Mouse (Mus musculus) layer of hippocampus, adult 9-10 months (tissue): Measurements from ENCODE around the gene Rangap1.
"Not testable (repeated sequence)": the region's sequence is repeated elsewhere in the genome, so short reads cannot be mapped to it uniquely, and the experiment has no call there.

Experiments
- DNase-seq: peaks from one replicate; pipeline ENCODE4 v3.0.0; 2022; ENCODE audit warnings: low spot score

Gene Rangap1

DNA sequence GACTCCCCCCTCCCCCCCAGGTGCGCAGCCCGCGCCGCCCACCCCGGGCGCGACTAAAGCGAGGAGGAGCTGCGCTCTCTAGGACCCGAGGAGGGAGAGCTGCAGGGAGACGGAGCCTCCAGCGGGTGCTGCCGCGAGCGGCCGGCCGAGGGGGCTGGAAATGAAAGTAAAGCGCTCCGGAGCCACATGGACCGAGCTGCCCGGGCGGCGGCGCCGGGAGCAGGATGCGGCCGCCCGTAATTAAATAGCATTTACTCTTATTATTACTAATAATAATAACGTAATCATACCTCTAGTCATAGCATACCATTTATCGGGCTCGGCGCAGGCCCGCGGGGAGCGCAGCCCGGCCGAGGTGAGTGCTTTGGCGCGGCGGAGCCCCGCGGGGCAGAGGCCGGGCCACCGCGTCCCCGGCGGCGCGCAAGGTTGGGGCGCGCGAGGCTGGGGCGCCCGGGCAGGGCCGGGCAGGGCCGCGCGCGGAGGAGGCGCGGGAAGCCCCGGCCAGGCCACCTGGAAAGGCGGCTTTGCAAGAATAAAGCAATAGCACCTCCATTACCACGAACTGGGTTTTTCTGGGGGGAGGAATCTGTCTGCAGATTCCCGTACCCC is at the start of gene Rangap1, which contains the start of gene Zc3h7b:
Gene Rangap1 (minus strand): TSS at position 539 of the 609 bp plus-strand sequence.
Gene Zc3h7b (plus strand): TSS at position 66 of the 609 bp plus-strand sequence.
- DNase-seq = peak; percentile 35

DNA sequence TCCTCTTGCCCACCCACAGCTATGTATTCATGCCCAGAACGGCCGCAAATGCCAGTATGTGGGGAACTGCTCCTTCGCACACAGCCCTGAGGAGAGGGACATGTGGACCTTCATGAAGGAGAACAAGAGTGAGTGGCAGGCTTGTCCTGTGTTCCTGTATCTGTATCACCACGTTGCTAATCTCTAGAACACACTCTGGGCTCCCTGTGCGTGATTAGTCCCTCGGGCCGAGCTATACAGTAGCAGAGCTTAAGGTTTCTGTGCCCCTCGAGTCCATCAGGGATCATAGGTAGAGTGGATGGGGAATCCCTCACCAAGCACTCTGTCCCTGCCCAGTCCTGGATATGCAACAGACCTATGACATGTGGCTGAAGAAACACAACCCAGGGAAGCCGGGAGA is 47.1 kb upstream of the Rangap1 start:
- no peak for DNase-seq

DNA sequence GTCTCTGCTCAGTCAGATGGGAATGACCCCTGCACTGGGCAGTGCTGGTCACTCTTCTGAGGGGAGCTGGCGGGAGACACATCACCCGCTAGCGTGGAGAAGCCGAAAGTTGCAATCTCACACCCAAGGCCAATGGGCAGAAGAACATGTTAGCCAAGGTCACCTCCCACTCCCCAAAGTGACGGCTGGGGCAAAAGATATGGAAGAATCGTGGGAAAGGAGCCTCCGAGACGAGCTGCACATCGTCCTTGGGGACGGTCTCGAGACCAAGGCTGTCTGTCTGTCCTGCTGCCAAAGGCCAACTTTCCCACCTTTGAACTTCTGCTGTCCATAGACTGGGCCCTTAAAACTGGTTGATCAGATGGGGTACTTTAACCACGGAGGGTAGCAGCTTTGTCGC is 42.2 kb upstream of the Rangap1 start:
- DNase-seq = no peak

DNA sequence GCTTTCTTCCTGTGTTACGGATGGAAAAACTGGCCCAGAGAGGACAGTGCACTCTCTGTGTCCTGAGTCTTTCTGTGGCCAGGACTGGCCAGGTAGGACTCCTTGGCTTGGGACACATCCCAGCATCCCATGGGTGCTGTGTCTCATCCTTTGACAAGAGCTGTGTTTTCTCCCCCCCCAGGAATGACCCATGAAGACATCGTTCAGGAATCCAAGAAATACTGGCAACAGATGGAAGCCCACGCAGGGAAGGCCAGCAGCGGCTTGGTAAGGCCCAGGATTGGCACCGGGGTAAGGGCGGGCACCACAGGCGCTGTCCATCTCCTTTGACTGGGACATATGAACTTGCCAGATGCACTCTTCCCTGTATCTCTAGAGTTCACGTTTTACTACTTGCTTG is 40.4 kb upstream of the Rangap1 start:
- DNase-seq = no peak

DNA sequence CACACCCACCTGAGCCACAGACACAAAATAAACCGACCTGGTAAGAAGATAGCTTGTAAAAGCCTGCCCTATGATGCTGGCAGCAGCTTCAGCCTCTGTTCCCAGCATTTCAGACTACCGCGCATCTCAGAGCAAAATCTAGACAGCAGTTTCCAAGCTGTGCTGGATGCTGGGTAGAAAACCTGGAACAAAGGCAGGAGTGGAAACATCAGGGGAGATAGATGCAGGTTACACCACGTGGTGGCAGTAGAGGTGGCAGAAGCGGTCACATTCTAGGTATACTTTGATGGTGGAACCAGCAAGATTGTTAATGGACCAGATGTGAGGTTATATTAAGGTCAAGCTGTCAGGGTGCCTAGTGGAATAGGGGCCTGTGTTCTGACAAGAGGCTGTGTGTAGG is 39.4 kb upstream of the Rangap1 start:
- no peak for DNase-seq

DNA sequence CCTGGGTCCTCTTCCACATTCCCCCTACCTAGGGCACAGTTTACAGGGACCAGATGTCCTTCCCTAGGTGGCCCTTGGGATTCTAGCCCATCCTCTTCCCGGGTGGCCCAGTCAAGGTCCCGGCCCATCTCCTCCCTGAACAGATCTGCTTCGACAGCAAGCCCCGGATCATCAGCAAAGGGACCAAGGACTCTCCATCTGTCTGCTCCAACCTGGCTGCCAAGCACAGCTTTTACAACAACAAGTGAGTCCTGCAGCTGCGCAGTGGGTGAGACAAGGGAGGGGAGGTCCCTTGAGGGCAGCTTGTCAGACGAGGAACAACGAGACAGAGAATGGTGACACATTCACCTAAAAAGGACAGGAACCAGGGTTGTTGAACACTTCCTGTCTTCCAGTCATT is 36.5 kb upstream of the Rangap1 start:
- DNase-seq = no peak

DNA sequence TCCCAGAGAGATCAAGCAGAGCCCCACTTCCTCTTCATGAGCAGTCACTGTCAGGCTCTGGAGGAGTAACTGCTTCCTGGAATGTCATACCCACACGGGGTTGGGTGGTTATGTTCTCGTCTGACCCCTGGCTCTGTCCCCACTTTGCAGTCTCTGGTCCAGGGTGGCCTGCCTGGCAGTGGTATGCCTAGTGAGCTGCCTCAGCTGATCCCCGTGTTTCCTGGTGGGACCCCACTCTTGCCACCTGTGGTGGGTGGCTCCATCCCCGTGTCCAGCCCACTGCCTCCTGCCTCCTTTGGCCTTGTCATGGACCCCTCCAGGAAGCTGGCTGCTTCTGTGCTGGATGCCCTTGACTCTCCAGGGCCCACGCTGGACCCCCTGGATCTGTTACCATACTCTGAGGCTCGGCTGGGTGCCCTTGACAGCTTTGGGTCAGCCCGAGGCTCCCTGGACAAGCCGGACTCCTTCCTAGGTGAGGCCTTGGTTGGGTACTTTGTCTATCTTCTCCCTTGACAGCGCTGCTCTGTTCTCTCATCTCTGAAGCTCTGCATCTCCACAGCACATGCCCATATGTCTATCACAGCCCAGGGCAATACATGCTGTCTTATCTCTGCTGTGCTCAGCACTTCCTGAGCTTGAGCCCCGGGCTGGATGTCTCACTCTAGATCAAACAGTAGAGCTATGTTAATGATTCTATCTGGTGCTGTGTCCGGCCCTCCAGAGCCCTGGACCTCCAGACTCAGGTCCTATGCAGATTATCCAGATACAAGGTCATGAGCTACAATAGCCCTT is 31.5 kb upstream of the Rangap1 start:
- no peak for DNase-seq

DNA sequence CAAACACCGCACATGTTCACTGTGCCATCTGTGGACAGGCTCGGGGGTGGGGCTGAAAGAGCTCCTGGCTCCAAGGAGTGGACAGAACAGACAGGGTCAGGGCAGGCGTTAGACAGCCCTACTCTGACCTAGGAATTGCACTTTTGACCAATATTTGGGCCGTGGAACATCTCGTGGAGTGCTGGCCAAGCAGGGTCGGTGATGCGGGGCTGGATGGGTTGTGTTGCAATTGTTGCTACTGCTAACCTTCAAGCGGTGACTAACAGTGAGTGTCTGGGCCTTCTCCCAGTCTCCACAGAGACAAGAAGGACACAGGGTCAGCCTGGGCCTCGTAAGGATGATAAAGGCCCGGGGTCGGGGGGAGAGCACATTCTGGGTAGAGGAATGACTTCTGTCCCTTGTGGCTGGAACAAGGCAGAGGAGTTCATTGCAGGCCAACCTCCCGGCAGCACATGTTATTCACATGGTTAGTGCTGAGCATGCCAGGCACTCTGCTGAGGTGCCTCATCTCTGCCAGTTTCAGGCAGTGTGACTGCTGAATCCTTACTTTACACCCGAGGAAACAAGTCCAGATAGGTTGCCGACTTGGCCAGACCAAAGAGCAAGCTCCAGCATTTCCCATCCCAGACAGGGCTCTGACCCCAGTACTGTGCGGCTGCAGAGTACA is 29.3 kb upstream of the Rangap1 start:
- no peak for DNase-seq

DNA sequence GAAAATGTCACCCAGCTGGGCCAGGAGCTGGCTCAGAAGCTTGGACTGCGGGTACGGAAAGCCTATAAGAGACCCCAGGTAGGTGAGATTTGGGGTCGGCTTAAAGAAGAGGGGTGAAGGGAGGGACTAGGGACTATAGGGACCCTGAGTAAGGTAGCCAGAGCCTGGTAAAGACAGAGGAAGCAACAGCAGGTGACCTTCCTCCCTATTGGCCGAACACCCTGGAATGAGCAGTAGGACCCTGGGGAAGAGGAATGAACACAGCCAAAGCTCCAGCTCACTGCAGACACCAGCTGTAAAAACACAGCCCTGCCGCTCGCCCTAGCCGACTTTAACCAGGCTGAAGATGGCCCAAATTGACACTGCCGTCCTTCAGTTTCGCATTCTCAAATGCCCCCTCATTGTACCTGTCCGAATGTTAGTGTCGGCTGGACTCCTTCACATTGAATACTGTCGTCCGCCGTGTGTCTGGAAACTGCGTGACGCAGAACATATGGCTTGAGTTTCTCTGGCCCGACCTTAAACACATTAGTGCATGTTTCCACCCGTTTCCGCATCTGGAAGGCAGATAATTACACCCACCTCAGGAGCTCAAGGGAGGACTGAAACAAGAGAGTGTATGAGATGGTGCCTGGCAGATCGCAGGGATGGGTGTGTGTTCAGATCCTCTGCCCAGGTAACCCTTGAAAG is 27.2 kb upstream of the Rangap1 start:
- DNase-seq = no peak

DNA sequence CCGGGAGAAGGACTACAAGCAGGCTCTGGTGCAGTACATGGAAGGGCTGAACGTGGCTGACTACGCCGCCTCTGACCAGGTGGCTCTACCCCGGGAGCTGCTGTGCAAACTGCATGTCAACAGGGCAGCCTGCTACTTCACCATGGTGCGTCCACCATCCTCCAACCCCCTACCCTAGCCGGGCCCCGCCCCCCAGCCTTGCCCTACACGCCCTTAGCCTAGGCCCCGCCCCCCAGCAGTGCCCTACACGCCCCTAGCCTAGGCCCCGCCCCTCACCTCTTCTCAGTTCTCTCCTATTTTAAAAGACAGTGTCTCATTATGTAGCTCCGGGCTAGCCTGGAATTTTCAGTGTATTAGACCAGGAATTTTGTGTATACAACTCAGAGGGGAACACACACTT is 23.7 kb upstream of the Rangap1 start:
- no peak for DNase-seq

DNA sequence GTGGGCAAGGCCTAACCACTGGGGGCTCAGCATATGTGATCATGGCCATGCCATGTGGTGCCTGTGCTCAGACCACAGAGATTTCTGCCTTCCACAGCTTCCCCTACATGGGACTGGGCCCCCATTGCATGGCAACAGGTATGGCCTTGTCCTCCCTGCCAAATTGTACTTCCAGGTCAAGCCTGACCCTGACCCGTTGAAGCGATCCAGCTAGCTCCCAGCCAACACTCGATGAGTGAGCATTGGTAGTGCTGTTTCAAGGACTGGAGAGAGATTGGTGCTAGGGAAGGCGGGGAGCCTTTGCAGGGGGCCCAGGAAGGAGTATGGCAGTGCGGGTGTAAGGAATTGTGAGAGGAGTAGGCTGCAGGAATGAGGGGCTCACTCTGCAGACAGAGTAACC is 21.1 kb upstream of the Rangap1 start:
- DNase-seq = no peak

DNA sequence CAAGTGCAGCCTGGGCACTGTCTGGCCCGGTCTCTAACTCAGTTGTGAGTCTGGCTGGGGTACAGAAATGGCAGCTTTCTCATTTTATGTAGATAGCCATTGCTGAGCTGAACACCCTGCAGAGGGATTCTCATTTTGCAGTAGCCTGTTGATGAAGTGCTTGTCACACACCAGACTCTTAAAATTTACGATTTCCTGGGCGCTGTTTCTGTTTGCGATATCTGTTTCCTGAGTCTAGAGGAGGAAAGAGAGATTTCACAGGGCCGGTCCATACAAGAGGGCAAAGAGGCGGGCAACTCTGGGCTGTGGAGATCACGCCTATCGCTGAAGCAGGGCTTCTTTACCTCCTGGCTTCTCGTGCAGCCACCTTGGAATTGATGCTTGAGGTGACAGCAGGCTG is 20.3 kb upstream of the Rangap1 start:
- DNase-seq = no peak

DNA sequence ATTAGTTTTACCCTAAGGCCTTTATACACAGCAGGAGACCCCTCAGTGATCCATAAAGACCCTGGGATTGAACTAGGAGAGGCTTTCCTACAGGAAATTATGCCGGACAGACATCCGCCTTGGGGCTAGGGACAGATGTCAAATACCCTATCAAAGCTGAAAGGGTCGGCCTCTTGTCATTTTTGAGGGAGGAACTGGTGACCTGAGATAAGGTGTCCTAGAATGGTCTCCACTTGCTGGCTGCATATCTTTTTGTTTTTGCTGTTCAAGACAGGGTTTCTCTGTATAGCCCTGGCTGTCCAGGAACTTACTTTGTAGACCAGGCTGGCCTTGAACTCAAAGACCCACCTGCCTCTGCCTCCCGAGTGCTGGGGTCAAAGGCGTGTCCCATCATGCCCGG is 19.2 kb upstream of the Rangap1 start:
- DNase-seq = no peak

DNA sequence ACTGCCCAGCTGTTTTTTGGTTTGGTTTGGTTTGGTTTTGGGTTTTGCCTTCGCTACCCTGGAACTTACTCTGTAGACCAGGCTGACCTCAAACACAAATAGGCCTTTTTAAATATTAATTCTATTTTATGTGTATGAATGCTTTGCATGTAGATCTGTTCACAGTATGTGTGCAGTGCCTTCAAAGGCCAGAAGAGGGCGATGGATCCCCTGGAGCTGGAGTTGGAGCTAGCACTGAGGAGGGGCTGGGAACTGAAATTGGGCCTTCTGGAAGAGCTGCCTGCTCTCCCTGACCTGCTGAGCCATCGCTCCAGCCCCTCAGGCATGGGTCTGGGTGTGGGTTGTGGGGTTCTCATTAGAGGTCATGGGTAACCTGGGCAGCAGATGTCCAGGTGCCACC is 16.6 kb upstream of the Rangap1 start:
- DNase-seq = no peak

DNA sequence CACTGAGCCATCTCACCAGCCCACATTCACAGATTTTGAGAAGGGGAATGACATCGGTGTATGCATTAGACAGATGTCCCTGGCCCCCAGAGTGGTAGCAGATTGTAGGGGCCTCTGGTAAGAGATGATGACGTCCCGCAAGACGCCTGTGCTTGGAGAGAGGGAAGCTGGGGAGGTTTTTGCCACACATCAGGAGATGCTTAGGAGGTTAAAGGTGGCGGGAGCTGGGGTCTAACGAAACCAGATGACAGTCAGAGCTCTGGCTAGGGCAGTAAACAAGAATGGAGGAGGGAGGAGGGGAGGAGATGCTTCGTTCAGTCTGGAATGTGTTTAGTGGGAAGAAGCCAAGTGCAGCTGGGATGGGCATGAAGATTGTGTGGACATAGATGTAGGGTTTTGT is 16.1 kb upstream of the Rangap1 start:
- DNase-seq = no peak

DNA sequence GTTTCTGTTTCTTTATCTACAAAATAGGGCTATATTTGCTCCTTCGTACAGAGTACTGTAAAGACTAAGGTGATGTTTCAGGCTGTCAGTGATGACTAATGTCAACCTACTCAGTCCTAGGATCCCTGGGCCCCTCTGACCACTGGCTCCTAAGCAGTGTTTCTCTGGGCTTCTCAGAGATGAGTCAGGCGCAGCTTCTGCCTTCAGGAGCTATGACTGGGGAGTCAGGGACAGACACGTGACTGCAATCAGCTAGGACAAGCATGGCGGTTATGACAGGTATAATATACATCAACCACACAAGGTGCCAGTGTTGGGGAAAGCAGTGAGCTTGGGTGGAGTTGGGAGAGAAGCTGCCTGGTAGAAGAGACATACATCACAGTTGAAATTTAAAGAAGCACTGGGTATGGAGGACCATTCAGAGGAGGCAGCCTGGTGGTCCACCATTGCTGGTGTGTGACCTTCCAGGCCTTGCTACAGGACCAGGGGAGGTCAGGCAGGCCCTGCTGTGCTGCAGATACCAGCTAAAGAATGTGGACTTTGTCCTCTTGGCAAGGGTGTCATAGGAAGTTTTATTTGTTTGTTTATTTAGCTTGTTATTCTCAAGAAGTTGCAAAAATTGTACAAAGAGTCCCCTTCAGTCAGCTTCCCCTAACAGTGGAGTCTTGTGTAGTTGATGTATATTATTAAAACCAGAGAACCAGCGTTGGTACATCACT is 15.2 kb upstream of the Rangap1 start:
- DNase-seq = no peak

DNA sequence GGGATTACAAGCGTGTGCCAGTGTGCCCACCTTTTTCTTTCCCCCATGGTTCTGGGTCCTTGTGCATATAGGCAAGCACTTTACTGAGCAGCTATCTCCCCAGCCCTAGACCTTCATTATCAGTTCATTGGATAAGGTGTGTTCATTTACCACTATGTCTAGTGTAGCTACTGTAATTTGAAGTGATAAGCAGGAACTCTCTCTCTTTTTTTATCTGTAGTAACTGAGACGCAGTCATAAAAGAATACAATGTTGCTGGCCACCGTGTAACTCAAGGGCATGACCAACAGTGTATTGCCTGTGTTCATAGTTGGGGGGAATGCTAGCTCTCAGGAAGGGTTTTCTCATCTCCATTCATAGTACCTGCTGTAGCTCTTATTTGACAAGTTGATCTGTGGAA is 14.2 kb upstream of the Rangap1 start:
- no peak for DNase-seq

DNA sequence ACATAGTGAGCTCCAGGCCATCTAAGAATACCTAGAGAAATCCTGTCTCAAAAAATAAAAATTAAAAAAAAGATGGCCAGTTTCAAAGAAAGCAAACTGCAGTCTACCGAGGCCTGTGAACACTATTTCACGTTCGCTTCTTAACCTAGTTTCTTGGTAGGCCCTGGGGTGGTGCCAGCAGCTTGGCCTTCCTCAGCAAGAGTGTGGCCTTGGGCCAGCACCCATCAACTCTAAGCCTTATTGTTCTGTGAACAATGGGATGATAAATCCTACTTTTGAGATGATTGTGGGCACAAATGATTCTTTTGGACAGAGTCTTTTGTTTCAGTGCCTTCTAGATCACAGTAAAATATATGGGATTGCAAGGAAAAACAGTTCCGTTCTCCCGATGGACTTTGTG is 13.4 kb upstream of the Rangap1 start:
- DNase-seq = no peak

DNA sequence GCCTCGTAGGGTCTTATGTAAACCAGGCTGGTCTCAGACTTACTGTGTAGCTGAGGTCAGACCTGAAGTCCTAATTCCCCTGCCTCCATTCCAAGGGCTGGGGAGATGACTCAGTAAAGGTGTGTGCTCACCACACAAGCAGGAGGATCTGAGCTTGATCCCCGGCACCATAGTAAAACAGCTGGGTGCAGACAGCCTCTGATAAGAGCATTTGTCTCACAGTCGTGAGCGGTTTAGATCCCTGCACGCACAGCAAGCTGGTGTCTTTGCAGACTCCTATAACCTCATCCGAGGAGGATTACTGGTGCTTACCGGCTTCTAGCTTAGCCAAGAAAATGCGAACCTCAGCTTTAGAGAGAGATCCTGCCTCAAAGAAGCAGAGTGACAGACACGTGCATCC is 8.3 kb upstream of the Rangap1 start:
- no peak for DNase-seq

DNA sequence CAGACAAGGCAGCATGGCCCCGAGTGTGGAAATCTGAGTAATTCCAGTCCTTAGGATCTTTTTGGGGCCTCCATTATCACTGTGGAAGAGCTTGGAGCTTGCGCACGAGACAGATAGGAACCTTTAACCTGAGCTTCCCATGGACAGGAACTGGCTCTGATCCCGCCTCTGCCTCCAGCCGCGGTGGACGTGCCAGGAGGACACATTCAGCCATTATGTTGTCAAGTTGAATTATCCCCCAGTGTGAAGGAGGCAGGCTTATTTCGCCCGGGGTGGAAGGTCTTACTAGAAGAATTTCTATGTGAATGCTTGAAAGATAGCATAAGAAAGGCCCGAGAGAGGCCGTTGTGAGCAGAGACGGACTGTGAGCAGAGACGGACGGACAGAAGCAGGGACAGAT is 4.4 kb upstream of the Rangap1 start:
- DNase-seq = no peak

DNA sequence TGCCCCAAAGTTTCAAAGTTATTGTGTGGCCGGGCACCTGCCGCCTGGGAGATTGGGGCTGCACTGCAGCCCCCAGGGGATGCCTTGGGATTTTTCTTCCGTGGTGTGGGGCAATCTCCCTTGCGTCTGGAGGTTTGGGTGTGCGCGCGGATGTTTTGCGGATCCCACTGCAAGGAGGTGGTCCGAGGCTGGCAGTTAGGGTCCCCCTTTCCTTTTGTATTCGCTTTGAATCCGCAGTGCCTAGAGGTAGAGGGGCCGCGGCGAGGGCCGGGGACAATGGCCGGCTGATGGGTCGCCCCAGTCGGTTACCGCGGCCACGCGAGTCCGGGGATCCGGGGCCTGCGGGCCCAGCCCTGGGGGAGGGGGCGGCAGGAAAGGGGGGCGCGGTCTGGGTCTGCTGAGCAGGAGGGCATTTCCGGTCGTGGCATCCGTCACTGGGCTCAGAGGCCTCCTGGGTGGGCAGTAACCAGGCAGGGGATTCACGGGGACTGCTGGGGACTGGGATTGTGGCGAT is 328 bp upstream of the Rangap1 start:
- DNase-seq = no peak

DNA sequence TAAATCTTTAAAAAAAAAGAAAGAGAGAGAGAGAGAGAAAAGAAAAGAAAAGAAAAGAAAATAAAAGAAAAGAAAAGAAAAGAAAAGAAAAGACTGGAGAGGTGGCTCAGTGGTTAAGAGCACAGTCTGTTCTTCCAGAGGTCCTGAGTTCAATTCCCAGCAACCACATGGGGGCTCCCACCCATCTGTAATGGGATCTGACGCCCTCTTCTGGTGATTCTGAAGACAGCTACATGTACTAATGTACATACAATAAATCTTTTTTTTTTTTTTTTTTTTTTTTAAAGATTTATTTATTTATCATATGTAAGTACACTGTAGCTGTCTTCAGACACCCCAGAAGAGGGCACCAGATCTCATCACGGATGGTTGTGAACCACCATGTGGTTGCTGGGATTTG is 3.0 kb downstream of the Rangap1 start:
- DNase-seq = not testable (repeated sequence)
